Mouse (Mus musculus) cerebellum, postnatal 25 days (tissue): ENCODE data around the gene Gemin8.

Source experiments
- DNase-seq, 2 experiments: peaks; one replicate each; pipeline ENCODE4 v3.0.0; 2021; ENCODE audit warnings: mixed read lengths in 2 of 2

Gemin8 gene

DNA sequence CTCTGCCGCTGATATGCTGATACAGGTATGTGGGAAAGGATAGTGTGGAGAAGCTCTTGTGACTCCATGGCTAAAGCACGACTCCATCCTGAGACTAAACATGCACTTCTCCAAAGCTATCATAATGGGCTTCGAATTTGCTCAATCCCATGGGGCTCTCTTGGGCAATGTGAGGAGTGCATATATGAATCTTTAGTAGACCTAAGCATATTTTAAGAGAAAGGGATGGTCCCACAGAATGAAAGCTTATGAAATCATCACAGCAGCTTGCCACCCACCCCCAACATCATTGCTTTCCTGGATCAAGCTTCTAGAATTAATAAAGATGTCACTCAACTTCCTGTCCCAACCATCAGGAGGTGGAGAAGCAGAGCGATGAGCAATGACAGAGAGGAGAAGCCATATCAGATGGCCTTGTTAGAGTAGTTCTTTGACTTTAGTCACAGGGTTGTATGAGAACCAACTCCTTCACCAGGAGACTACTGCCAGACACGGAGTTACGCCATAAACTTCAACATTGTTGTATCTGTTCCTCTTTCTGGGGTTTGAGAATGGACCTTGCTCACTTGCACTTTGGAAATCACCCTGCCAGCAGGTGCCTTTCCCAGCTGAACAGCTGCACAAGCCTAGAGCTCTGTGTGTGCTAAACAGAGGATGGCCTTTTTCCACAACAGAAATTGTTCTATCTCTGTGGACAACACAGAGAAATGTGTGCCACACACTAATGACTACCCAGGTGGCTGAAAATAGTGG lies 60.4 kb downstream of the Gemin8 start:
- DNase-seq: no peak

DNA sequence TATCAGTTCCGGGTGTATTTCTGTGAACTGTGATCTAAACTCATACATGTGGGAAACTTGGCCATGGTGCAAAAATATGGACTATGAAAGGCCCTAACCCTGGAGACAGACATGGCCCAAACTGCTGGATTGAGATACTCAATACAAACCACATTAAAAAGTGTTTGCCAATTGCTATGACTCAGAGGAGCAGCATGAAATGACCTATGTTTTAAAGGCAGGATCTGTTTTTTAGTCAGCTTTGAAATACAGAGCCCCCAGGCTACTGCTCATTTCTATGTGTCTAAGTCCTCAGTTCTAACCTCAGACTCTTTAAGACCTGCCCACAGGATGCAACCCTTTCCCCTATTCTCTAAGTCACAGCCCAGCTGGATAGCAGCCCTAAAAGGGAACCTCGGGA lies 65.9 kb downstream of the Gemin8 start:
- no peak for DNase-seq

DNA sequence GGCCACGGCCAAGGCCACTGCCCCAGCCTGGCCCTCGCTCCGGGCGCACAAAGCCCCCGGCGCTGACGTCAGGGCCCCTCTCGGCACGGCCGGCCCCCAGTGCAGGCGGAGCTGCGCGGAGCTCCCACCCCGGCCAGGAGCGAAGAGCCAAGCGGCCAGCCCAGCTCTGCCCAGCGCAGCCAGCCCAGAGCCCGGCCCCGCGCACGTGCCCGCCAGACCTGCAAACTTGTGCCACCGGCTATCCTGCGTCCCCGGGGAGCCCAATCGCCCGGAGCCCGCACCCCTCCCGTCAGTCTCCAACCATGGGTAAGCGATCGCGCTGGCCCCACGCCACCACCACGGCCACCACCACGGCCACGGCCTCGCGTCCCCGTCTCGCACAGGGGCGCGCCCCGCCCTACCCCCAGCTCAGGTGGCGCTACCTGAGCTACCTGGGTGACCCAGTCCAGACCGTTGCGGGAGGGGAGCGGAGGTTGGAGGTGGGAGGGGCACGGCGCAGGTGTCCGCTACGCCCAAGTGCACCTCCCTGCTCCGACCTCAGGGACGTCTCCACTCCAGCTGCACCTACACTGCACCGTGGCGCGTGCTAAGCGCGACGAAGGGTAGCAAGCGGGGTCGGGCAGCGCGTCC lies 68.7 kb downstream of the Gemin8 start, which contains the start of gene Gpm6b:
Gpm6b (plus strand) TSS at position 81 of the 630 bp plus-strand sequence.
- DNase-seq: peak; percentile 46 to 67

DNA sequence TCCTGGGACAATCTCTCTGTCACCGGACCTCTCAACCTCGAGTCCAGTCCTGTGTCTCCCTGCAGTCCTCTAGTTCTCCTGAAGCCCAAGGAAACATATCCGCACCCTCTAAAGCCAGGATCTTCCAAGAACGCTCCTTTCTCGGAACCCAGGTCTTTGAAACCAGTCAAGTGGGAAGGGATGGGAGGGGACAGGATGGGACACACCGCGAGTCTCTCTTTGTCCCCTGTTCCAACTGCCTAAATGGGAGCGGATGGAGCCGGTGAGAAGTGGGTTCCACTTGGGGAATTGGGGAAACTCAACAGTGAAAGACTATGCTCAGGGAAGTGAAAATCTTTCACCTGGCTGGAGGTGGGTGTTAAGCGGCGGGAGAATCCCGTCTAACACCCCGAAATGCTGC lies 69.3 kb downstream of the Gemin8 start:
- no peak for DNase-seq
